Mouse (Mus musculus) hindbrain, postnatal 0 days (tissue): Measurements from ENCODE around the gene Adamts2. TPM values are rescaled to one million over a fixed set of nuclear protein-coding genes. Genes with fewer than 3 reads are reported as not detected.

Source experiments
- ATAC-seq: fragments of 200-750 bp; cut with Nextera tagmentation; 2 replicates; pipeline ENCODE4 v1.8.0; 2017; ENCODE audit warnings: mild to moderate bottlenecking, moderate TSS enrichment, moderate library complexity
- DNase-seq: peaks from one replicate; pipeline ENCODE4 v3.0.0-alpha.2; 2015; ENCODE audit warnings: low spot score
- H3K27ac ChIP-seq: fragments of 300-500 bp; sonication (generic); 2 replicates; pipeline ENCODE4 v1.5.1; 2014; ENCODE audit warnings: mild to moderate bottlenecking
- H3K27me3 ChIP-seq: fragments of 300-500 bp; sonication (generic); 2 replicates; pipeline ENCODE4 v1.6.1; 2014; ENCODE audit warnings: low read length, mixed read lengths; ENCODE audit not compliant: insufficient read depth
- H3K36me3 ChIP-seq: fragments of 300-500 bp; sonication (generic); 2 replicates; pipeline ENCODE4 v1.6.1; 2014; ENCODE audit warnings: low read length, mixed read lengths; ENCODE audit not compliant: insufficient read depth
- H3K4me1 ChIP-seq: fragments of 300-500 bp; sonication (generic); 2 replicates; pipeline ENCODE4 v1.6.1; 2014; ENCODE audit warnings: antibody characterized with exemption, low read length, mixed read lengths; ENCODE audit not compliant: insufficient read depth
- H3K4me2 ChIP-seq: fragments of 300-500 bp; sonication (generic); 2 replicates; pipeline ENCODE4 v1.6.1; 2014; ENCODE audit warnings: low read depth, mild to moderate bottlenecking, low read length, moderate library complexity, mixed read lengths
- H3K4me3 ChIP-seq: fragments of 300-500 bp; sonication (generic); 2 replicates; pipeline ENCODE4 v1.5.1; 2014; ENCODE audit warnings: low read length
- H3K9ac ChIP-seq: fragments of 300-500 bp; sonication (generic); replicated peaks from 2 replicates; pipeline ENCODE4 v1.6.1; 2014; ENCODE audit warnings: mild to moderate bottlenecking, low read length, moderate library complexity, mixed read lengths
- H3K9me3 ChIP-seq: fragments of 300-500 bp; sonication (generic); 2 replicates; pipeline ENCODE4 v1.6.1; 2016; ENCODE audit warnings: low read length, mixed read lengths
- CTCF ChIP-seq: IDR thresholded peaks from 2 replicates; pipeline ENCODE4 v1.5.1; 2016; ENCODE audit warnings: antibody characterized with exemption, control low read depth, low read depth
- WGBS: fragments of 180-500 bp; shearing (Covaris S2); extraction: QIAGEN DNeasy Blood & Tissue Kit; methylation state at CpG from one replicate; pipeline ENCODE4 v1.1.7; 2014; 5-methylcytosine and 5-hydroxymethylcytosine counted together
- polyA plus RNA-seq: library from polyadenylated mRNA; unstranded; fragments of >200 nt; fragmentation: Nextera tagmentation; extraction: Ambion mirVana; gene quantifications from 2 replicates; pipeline ENCODE4 v1.2.1, GENCODE M21; 2015
- total RNA-seq: library from RNA; depleted of rRNA; stranded (reverse); fragments of >200 nt; gene quantifications from 2 replicates; pipeline ENCODE4 v1.2.3, GENCODE M21; 2014

The Adamts2 gene
- total and polyA plus RNA-seq, 2 experiments from 2014 or later: 5.8 to 15.1 TPM

DNA sequence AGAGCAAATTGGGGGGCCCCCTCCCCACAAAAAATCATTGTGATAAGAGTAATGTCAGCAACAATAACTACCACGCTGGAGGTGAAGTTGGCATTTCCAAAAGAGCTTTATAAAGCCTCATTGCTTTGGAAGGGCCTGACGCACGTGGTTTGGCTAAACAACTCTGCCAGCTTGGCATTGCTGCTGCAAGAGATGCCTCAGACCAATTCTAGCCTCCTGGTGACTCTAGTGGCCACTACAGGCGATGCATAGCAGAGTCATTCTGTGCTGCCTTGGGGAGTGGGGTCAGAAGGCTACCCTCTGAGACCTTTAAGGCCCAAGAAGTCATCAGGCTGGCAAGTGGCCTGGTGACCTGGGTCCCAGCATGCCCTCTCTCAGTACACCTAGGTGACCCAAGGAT lies 132.2 kb downstream of the Adamts2 start:
- no peaks in the 10 kb centered on the region for H3K9me3 ChIP-seq
- H3K4me3 ChIP-seq: no peak overlapping the region
- peak; percentile 63 for TF ChIP-seq CTCF
- H3K4me1 ChIP-seq: no peaks in the 10 kb centered on the region
- no peak overlapping the region for H3K9ac ChIP-seq
- H3K27ac ChIP-seq: no peak overlapping the region
- DNase-seq (peak; percentile 61), ATAC-seq (peak; percentile 63; the same call in 1 of the 2 replicates)
- H3K4me2 ChIP-seq: no peak overlapping the region
- H3K27me3 ChIP-seq: no peaks in the 10 kb centered on the region
- WGBS: 49% methylated on average over 4 of the region's 4 CpGs
- H3K36me3 ChIP-seq: no peaks in the 10 kb centered on the region

DNA sequence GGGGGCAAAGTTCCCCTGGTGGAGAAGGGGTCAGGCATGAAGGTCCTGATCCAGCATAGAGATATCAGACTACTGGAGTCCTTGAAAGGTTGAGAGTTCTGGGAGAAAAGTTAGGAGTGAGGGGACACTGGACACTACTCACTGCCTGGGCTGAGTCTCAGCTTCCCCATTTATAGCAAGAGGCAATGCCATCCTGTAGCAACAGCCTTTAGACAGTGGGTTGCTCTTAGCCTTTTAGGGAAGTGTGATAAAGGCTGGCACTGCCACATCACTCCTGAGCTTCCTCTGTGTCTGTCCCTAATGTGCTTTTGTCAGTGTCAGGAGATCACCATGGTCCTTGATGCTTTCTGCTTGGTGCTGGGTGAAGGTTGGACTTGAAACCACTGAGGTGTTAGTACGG lies 134.7 kb downstream of the Adamts2 start:
- 94% methylated on average over 1 of the region's 1 CpGs for WGBS
- H3K4me3 ChIP-seq: no peak overlapping the region
- TF ChIP-seq CTCF: no peak
- no peaks in the 10 kb centered on the region for H3K27me3 ChIP-seq
- no peaks in the 10 kb centered on the region for H3K4me1 ChIP-seq
- DNase-seq (no peak), ATAC-seq (no peak)
- no peak overlapping the region for H3K4me2 ChIP-seq
- no peaks in the 10 kb centered on the region for H3K9me3 ChIP-seq
- no peaks in the 10 kb centered on the region for H3K36me3 ChIP-seq
- H3K27ac ChIP-seq: no peak overlapping the region
- H3K9ac ChIP-seq: no peak overlapping the region

DNA sequence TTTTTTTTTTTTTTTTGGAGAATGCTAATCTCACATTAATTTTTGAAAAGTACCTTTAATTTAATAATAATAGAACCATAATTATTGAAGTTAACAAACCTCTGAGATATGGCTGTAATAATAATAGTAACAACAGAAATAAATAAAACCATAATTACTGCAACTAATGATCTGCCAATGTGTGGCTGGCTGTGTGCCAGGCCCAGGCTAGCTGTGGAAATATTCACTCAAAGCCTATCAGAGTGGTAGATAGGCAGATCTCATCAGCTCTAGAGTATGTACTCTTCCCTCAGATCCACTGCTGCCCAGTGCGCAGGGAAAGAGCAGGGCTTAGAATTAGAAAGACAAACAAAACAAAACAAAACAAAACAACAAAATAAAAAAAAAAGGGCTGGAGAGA lies 136.6 kb downstream of the Adamts2 start:
- H3K9me3 ChIP-seq: no peaks in the 10 kb centered on the region
- H3K27ac ChIP-seq: no peak overlapping the region
- H3K4me3 ChIP-seq: no peak overlapping the region
- WGBS: 97% methylated on average over 1 of the region's 1 CpGs
- no peaks in the 10 kb centered on the region for H3K27me3 ChIP-seq
- no peaks in the 10 kb centered on the region for H3K4me1 ChIP-seq
- DNase-seq (no peak), ATAC-seq (no peak)
- H3K4me2 ChIP-seq: no peak overlapping the region
- no peak overlapping the region for H3K9ac ChIP-seq
- no peaks in the 10 kb centered on the region for H3K36me3 ChIP-seq
- no peak for TF ChIP-seq CTCF

DNA sequence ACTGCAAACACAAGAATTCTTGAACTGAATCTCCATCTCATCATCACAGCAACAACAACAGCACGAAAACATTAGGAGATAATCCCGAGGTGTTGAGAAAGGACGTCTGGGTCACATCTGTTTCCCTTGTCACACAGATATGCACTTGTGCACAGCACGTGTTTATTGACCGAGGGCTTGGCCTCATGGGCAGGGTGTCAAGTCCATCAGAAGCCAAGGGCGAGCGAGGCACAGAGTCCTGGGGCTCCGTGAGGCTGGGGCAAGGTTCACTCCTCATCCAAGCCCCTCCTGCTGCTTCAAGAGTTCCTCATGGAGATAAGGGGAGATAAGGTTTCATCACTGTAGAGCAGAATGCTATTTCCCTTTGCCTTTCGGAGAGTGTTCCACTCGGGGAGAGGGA lies 137.6 kb downstream of the Adamts2 start:
- Histone ChIP-seq H3K4me3 (no peak overlapping the region), H3K9me3 (no peaks in the 10 kb centered on the region), H3K27ac (no peak overlapping the region), H3K9ac (no peak overlapping the region), H3K27me3 (no peaks in the 10 kb centered on the region), H3K36me3 (no peaks in the 10 kb centered on the region), H3K4me1 (no peaks in the 10 kb centered on the region), H3K4me2 (no peak overlapping the region)
- WGBS: 57% methylated on average over 10 of the region's 10 CpGs
- no peak for TF ChIP-seq CTCF
- ATAC-seq: no peak
- no peak for DNase-seq

DNA sequence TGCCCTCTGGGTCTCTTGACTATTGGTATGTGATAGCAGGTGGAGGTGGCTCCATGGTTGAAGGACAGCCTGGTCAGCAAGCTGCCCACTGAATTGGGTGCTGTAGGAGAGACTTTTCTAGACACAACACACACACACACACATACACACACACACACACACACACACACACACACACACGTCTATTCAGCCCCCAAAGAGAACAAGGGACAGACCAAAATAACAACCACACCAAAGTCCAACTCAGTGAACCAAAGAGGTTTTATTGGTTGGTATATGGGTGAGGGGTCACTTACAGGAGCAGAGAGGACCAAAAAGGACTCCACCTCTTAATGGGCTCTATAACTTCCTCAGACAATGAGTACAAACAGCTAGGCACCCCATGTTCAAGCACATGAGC lies 140.3 kb downstream of the Adamts2 start:
- Histone ChIP-seq H3K4me1 (no peaks in the 10 kb centered on the region), H3K36me3 (no peaks in the 10 kb centered on the region), H3K9me3 (no peaks in the 10 kb centered on the region), H3K4me3 (no peak overlapping the region), H3K9ac (no peak overlapping the region), H3K27ac (no peak overlapping the region), H3K4me2 (no peak overlapping the region), H3K27me3 (no peaks in the 10 kb centered on the region)
- TF ChIP-seq CTCF: no peak
- ATAC-seq (no peak), DNase-seq (no peak)
- WGBS: 67% methylated on average over 1 of the region's 1 CpGs

DNA sequence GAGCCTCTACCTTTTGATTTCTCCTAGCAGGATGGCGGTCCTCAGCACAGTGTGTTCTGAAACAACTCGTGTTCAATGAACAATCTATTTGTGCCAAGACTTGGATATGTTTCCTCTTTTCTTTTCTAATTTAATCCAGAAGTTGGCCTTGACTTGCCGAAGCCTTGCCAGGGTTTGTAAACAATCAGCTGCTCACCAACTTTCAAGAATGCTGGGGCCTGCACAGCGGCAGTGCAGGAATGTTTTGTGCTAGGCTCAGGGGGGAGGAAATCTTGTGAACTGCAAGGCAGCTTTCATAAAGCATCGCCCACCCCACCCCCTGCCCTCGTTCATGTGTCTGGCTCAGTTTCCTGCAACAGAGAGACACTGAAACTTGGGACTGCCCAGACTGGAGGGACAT lies 143.1 kb downstream of the Adamts2 start:
- DNase-seq (peak; percentile 42), ATAC-seq (peak; percentile 73)
- Histone ChIP-seq H3K4me3 (no peak overlapping the region), H3K9me3 (no peaks in the 10 kb centered on the region), H3K36me3 (no peaks in the 10 kb centered on the region), H3K27ac (no peak overlapping the region), H3K27me3 (no peaks in the 10 kb centered on the region), H3K4me2 (no peak overlapping the region), H3K9ac (no peak overlapping the region), H3K4me1 (no peaks in the 10 kb centered on the region)
- 42% methylated on average over 6 of the region's 6 CpGs for WGBS
- no peak for TF ChIP-seq CTCF

DNA sequence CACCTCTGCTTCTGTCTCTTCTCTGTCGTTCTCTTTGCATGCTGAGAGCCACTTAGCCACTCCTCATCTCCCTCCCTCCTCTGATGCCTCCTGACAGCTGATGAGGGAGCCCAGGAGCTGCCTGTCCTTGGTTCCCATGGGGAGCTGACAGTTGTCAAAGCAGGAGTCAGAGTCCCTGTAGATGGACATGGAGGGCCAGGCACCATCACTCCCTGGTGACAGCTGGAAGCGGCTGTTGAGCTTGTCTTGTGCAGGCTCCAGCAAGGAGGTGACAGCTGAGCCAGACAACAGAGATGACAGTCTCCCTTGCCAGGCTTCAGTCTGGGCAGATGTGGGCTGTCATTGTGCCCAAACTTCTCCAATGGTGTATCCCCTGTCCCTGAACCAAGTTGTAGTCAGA lies 144.6 kb downstream of the Adamts2 start:
- ATAC-seq (no peak), DNase-seq (no peak)
- no peak overlapping the region for H3K9ac ChIP-seq
- no peak overlapping the region for H3K4me3 ChIP-seq
- 40% methylated on average over 2 of the region's 2 CpGs for WGBS
- H3K27ac ChIP-seq: no peak overlapping the region
- H3K4me1 ChIP-seq: peaks cover 4% of the 10 kb centered on the region; the same call in 1 of the 2 replicates
- no peaks in the 10 kb centered on the region for H3K9me3 ChIP-seq
- no peaks in the 10 kb centered on the region for H3K27me3 ChIP-seq
- no peaks in the 10 kb centered on the region for H3K36me3 ChIP-seq
- no peak for TF ChIP-seq CTCF
- H3K4me2 ChIP-seq: no peak overlapping the region
